Mouse (Mus musculus) lung, postnatal 10 days (tissue): ENCODE results near the gene Spsb2.
"Not testable (repeated sequence)": the region's sequence is repeated elsewhere in the genome, so short reads cannot be mapped to it uniquely, and the experiment has no call there.

Experiments used
- DNase-seq: peaks from one replicate; pipeline ENCODE4 v3.0.0; 2021

The Spsb2 gene

GRCm38 (mm10) chr6:124817971-124818370 is 9.5 kb downstream of the Spsb2 start:
- no peak for DNase-seq

GRCm38 (mm10) chr6:124820891-124821290 is 12.4 kb downstream of the Spsb2 start:
- DNase-seq, result no peak

DNA sequence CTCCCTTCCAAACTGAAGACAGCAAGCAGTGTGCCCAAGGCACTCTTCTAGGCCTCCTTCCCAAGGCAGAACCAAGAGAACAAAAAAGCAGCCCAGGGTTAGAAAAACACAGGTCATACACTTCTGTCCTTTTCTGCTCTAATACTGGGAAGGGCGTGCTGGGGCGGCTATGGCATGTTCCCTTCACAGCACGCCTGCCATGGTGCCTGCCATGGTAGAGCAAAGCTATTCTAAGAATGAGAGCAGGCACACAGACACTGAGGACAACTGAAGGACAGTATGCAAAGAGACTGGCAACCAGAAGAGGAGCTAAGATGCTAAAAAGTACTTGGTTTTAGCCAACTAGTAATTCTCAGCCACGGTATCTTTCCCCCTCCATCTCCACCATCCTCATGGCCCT is 13.6 kb downstream of the Spsb2 start:
- DNase-seq, result no peak

- peak; percentile 76 for DNase-seq
These were observed 19.7 kb downstream of the Spsb2 start for GRCm38 (mm10) chr6:124828101-124828592.

- DNase-seq, result peak; percentile 100
These were observed 20.7 kb downstream of the Spsb2 start, which contains the start of the genes Usp5 and Cdca3 for GRCm38 (mm10) chr6:124828868-124829798. Gene Usp5, minus strand, starts transcription at chr6:124829484. Gene Cdca3, plus strand, starts transcription at chr6:124829547.

DNA sequence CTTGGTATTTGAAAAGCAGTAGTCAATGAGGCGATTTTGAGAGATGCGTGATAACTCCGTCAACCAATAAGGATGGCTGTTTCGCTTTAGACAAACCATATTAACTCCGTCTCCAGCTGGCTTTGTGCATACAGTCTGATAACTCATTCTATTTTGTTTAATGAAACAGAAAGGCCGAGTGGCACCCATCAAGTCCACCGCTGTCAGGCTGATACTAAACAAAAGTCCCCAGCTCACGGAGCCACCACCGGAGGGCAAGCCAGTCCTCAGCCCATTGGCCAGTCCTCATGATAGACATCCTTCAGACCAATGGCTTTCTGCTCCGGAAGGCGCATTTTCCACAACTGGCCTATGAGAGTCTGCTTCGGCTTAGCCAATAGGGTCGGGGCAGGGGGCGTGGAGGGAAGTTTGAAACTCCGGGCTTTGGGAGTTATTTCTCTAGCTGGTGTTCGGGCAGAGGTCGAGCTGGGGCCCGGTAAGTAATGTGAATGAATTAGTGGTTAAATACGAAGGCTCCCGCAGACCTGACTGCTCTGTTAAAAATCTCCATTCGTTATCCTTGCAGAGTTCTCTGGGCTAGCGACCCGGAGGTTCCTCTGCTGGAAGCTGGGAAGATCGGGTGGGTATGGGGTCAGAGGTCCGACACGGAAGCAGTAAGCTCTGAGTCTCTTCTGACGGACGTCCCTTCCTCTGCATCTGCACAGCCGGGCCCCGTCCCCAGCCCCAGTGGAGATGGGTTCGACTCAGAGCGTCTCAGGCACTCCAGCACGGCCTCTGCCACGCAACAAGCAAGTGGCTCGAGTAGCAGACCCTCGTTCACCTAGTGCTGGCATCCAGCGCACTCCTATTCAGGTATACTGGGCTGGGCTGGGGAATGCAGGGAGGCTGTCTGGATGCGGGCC is 21.6 kb downstream of the Spsb2 start:
- peak; percentile 96 for DNase-seq

- not testable (repeated sequence) for DNase-seq
These were observed 22.7 kb downstream of the Spsb2 start for GRCm38 (mm10) chr6:124831199-124831598.

- no peak for DNase-seq
These were observed 23.2 kb downstream of the Spsb2 start for GRCm38 (mm10) chr6:124831649-124832048.

DNA sequence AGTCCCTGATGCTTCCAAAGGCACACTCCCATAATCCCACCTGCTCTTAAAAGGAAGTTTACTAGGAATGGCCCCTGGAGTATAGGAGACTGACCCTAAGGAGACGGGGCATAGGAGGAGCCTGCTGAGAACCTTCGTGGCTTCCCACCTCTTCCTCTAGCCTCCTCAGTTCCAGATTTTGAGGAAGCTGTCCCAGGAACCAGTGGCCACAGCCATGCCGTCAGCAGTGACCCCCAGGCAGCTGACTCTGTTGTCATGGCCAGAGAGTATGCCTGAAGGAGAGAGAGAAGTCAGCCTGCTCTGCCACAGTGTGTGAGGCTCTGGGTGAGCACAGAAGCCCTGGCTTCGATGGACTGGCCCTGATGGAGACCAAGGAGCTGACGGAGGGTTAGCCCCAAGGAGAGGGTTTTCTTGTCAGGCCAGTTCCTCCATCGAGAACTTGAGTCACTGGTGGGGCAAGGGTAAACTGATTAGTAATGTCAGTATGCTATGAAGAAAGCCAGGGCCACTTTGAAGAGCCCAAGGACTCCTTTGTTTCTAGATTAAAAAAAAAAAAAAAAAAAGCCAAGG is 26.1 kb downstream of the Spsb2 start:
- DNase-seq, result no peak

DNA sequence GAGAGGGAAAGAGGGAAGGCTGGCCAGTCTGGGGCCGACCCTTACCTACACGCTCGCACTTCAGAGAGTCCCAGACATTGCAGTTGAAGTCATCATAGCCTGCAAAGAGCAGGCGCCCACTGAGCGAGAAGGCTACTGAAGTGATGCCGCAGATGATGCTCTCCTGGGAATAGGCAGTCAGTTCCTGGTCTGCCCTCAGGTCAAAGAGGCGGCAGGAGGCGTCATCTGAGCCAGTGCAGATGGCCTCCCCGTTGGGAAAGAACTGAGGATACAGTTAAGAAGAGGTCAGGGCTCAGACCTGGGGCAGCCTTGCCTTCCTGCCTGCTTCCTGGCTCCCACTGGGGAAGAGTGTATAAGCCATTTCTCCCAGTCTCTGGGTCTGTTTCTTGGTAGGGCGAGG is 27.1 kb downstream of the Spsb2 start:
- peak; percentile 72 for DNase-seq

GRCm38 (mm10) chr6:124836411-124836810 is 27.9 kb downstream of the Spsb2 start:
- DNase-seq, result peak; percentile 51

- no peak for DNase-seq
These were observed 31.3 kb downstream of the Spsb2 start for GRCm38 (mm10) chr6:124839805-124840204.

DNA sequence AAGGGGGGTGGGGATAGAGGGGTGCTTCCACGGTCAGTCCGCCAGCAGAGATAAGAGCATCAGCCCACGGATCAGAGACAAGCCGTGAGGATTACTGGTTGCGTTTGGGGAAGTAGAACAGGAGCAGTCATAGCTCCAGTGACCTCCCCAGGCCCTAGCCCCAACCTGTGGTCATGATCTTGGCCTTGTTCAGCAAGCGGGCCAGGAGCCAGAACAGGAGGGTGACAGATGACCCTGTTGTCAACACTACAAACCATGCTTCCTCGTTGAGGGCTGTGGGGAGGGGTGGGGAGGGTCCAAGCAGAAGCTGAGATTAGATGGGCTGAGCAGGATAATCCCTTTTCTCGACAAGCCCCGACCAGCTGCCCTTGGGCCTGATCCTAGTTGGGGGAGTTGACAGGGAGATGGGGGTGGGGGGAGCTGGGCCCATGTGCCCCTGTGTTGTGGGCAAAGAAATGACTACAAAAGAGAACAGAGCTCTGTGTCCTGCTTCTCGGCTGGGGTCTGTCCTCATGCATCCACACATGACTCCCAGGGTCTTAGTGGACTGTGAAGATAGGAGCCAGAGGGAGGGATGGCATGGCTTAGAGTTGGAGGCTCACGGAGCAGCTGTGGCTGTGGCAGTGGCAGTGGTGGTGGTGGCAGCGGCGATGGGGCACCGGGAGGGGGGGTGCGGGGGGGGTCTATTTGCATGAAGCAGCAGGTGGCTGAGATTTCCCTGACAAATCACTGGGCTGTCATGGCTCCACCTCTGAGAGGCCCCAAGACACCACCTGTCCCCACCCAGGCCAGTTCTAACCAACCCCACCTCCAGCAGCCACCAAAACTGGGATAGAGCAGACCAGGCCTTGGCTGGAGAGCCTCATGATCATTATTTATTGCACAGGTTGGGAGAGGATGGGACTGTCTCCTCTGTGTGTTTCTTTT is 32.0 kb downstream of the Spsb2 start, which contains the start of gene Gnb3:
Gnb3 (minus strand) TSS at position 35 of the 927 bp plus-strand sequence.
- no peak for DNase-seq

- peak; percentile 96 for DNase-seq
These were observed 38.8 kb downstream of the Spsb2 start for GRCm38 (mm10) chr6:124847305-124847704.

- DNase-seq, result no peak
These were observed 42.1 kb downstream of the Spsb2 start for GRCm38 (mm10) chr6:124850535-124850934.

GRCm38 (mm10) chr6:124854647-124855046 is 46.2 kb downstream of the Spsb2 start:
- DNase-seq, result no peak

GRCm38 (mm10) chr6:124856321-124856720 is 47.9 kb downstream of the Spsb2 start:
- DNase-seq, result no peak

DNA sequence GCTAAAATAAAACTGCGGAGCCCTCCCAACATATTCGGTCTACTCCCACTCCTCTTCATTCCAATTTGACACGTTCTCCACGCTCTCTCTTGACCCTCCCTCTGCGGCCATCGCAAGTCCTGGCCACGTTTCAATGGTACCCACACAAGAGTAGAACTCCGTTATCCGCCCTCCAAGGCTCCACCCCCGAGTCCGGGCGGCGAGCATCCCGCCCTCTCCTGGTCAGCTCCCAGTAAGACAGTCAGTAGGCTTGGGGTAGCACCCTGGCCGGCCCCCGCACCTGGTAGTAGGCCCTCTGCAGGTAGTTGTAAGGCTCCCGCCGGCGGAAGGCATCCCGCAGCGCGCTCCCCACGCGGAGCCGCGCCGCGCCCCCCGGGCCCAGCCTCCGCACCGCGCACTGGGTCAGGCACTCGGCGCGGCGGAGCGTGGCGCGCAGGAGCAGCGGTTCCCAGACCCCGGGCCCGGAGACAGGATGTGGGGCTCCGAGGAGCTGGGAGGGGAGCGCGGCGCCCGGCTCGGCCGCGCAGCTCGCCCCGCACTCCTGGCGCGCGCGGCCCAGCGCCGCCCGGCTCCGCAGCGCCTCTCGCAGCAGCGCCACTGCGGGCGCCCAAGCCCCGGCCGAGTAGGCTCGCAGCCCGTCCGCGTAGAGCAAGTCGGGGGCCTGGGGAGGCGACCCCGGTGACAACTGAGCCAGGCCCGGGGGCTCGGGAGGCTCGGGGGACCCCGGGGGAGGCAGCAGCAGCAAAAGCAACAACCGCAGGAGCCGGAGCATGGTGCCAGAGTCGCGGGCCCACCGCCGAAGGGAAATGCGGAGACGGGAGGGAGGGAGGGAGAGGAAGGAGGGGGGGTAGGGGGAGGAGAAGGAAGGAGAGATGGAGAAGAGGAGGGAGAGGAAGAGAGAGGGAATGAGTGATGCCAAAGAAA is 48.7 kb downstream of the Spsb2 start, which contains the start of gene P3h3:
P3h3 (minus strand) TSS at position 837 of the 924 bp plus-strand sequence.
- peak; percentile 90 for DNase-seq

DNA sequence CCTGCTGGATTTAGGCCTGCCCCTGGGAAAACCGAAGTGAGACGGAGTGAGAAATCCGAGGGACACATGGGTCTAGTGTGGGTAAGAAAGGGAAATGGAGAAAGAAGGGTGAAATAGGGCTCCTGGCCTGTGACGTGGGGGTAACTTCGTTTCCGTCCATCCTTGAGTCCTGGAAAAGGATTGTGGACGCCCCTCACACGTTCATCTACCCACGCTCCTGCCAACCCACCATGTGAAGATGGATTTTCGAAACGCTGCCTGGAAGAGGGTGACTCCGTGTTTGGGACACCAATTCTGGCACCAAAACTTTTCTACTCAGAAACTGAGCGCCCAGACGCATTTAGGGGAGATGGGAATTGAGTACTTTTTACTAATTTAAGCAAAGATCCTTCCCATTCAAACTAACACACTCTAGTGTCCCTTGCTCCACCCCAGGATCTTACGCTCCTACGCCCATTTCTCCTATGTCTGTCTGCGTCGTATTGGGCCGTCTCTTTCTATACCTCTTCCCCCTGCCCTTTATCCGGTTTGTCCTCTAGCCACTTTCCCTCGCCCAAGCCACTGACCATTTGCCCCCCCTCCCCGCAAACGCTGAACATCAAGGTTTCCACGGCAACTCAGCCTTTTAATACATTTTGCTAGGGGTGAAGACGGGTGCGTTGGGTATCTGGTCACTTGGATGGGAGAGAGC is 49.5 kb downstream of the Spsb2 start:
- DNase-seq, result no peak
